Mouse (Mus musculus) megakaryocyte, embryonic 14.5 days (primary cell): ENCODE data around the gene Grk3.

Experiments
- FLI1 ChIP-seq: IDR thresholded peaks from 2 replicates; pipeline ENCODE4 v1.6.1; 2012; ENCODE audit warnings: low read length, inconsistent platforms, mixed read lengths
- GATA1 ChIP-seq: IDR thresholded peaks from 3 replicates; pipeline ENCODE4 v1.6.1; 2012; ENCODE audit warnings: mixed read lengths, low read length, inconsistent platforms, borderline replicate concordance

- TF ChIP-seq GATA1 (no peak), FLI1 (no peak)
These were observed 105.2 kb downstream of the Grk3 start for GRCm38 (mm10) chr5:112910381-112910780.
